Mouse (Mus musculus) cerebellum, postnatal 14 days (tissue): Measurements from ENCODE around the gene Ntn1.
A peak's percentile ranks its signal among the peaks of the same experiment; 100 is the strongest.

Experiments
- DNase-seq, 2 experiments: peaks; one replicate each; pipeline ENCODE4 v3.0.0; 2021; ENCODE audit warnings: mixed read lengths in 2 of 2

The Ntn1 gene

DNA sequence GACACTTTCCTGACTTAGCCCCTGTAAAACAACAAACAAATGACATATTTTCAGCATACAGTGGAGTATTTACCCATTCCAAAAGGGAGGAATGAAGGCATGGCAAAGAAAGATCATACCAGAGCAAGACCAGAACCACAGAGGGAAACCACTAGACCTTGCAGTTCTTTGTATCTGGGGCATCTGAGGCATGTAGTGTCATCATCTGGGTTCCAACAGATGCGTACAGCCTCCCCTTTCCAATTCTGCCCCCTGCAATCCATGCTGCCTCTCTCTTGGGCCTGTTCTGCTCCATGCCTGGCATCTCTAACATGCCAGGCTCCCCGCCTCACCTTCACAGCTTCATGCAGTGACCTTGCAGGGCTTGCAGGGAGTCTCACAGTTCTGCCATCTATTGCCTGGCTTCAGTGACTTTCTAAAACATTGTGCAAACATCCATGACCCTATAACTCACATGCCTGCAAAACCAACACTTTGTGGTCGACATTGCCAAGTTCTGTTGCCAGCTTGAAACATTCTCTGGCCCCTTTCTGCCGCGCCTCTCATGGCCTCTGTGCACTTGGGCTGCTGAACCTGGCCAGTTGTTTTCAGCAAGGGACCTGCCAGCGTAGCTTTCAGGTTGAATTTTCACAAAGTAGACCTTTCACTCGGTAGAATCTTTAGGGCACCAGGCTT is 228.5 kb downstream of the Ntn1 start:
- no peak for DNase-seq

DNA sequence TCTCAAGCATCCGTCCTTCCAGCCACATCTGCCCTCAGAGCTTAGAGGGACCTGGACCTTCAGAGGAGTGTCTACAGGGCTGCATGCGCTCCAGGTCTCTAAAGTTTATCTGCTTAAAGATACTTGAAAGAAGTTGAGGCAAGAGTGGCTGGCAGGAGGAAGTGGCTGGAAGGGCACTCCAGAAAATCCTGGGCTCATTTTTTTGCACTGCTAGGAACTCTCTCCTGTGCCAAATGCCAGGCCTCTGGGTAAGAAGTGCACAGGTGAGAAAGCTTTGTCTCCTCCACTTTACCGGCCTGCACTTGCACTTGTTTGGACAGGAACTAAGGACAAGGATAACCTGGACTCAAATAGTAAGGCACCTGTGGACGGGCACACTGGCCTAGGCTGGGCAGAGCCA is 232.2 kb downstream of the Ntn1 start:
- DNase-seq = no peak

DNA sequence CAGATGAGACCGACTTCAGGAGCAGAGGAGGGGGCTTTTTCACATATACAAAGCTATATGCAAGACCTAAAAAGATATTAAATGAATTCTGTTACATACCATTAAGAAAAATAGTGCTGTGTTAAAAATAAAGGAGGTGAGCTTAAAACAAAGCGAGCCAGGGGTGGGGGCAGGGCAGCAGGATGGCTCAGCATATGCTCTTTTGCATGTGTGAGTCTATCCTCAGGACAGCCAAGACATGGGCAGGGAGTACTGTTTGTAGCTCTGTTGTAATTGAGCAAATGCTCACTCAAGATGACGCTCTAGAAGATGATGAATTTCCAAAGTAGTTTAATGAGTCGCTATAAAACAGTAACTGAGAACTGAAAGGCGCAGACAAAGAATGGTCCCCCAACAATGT is 236.2 kb downstream of the Ntn1 start:
- DNase-seq = peak; percentile 48 to 51

DNA sequence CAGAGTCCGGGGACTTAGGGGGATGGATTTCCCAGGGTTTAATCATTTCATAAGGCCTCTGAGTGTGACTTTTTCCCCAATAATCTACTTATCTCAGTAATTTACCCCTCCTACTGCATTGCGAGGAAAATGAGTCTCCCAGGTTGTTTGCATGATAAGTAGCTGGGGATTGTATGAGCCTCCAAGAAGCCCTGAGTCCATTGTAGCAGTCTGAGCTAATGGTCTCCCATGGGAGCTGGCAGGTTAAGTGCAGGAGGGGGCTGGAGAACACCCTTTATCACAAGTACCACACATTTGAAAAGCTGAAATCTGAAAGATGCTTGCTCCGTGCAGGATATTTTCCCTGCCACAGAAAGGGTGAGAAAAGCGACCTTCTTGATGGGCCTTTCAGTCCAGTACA is 240.8 kb downstream of the Ntn1 start:
- DNase-seq = no peak
